Mouse (Mus musculus): ENCODE measurements around the gene Eif4g3.

GRCm38 (mm10) chr4:138091562-138092194 is 98.9 kb downstream of the Eif4g3 start:
- TF ChIP-seq CTCF (IDR thresholded peaks at IDR 0.05; ENCODE audit: low read depth) (no peak), EP300 (IDR thresholded peaks at IDR 0.05; ENCODE audit: low read depth) (no peak)
